Comparison of ENCODE assay signal across 25 mouse cellular contexts in genomic region chr7:64716286-64716685, GRCm38 (mm10).
"Had no signal": no experiment of that assay in that cellular context is flagged by ENCODE, and none has a peak within 500 bp of the region (broad histone marks: within the 10 kb centered on the region; RNA-seq: fewer than 3 reads in every experiment).

No protein-coding gene starts in this region.

- H3K27me3 ChIP-seq: heart, embryonic 13.5 days; heart, embryonic 15.5 days; hindbrain, embryonic 13.5 days; hindbrain, embryonic 15.5 days; kidney, embryonic 15.5 days; limb, embryonic 12.5 days; liver, embryonic 13.5 days; liver, embryonic 15.5 days had no signal

- ATAC-seq: hindbrain, postnatal 0 days; intestine, embryonic 16.5 days; liver, postnatal 0 days had no signal

- H3K36me3 ChIP-seq: heart, embryonic 13.5 days; heart, embryonic 15.5 days; kidney, embryonic 15.5 days; limb, embryonic 10.5 days; limb, embryonic 12.5 days; liver, embryonic 13.5 days; liver, embryonic 15.5 days had no signal

- DNase-seq: gastrocnemius, postnatal 14 days; gastrocnemius, postnatal 36 days; heart, adult 11 months; heart, adult 2 months; heart, postnatal 14 days; heart, postnatal 36 days; kidney, postnatal 10 days; layer of hippocampus, adult 9-11 months; layer of hippocampus, postnatal 36 days; liver; liver, embryonic 13.5 days; liver, postnatal 0 days had no signal

- H3K9me3 ChIP-seq: heart, embryonic 13.5 days; heart, embryonic 15.5 days; hindbrain, embryonic 13.5 days; hindbrain, embryonic 15.5 days; kidney, embryonic 15.5 days; limb, embryonic 10.5 days; limb, embryonic 12.5 days; liver, embryonic 13.5 days; liver, embryonic 15.5 days had no signal

- H3K9ac ChIP-seq: heart, embryonic 13.5 days; heart, embryonic 15.5 days; hindbrain, embryonic 13.5 days; hindbrain, embryonic 15.5 days; kidney, embryonic 15.5 days; limb, embryonic 12.5 days; liver, embryonic 13.5 days; liver, embryonic 15.5 days; liver, postnatal 0 days had no signal

- H3K4me3 ChIP-seq: heart, adult 2 months; heart, embryonic 13.5 days; heart, embryonic 15.5 days; hindbrain, embryonic 13.5 days; hindbrain, embryonic 15.5 days; kidney, embryonic 15.5 days; left cerebral cortex, adult 2 months; limb, embryonic 10.5 days; limb, embryonic 12.5 days; liver, embryonic 13.5 days; liver, embryonic 15.5 days had no signal

- H3K27ac ChIP-seq: heart, adult 2 months; heart, embryonic 13.5 days; heart, embryonic 15.5 days; hindbrain, embryonic 13.5 days; hindbrain, embryonic 15.5 days; hindbrain, postnatal 0 days; kidney, embryonic 15.5 days; left cerebral cortex, adult 2 months; limb, embryonic 10.5 days; limb, embryonic 12.5 days; liver, embryonic 13.5 days; liver, embryonic 15.5 days had no signal

- H3K4me1 ChIP-seq: heart, embryonic 13.5 days; heart, embryonic 15.5 days; hindbrain, embryonic 13.5 days; hindbrain, embryonic 15.5 days; kidney, embryonic 15.5 days; limb, embryonic 10.5 days; limb, embryonic 12.5 days; liver, embryonic 13.5 days; liver, embryonic 15.5 days had no signal

- H3K4me2 ChIP-seq: heart, embryonic 11.5 days; heart, embryonic 13.5 days; heart, embryonic 15.5 days; hindbrain, embryonic 13.5 days; hindbrain, embryonic 15.5 days; kidney, embryonic 15.5 days; limb, embryonic 12.5 days; liver, embryonic 11.5 days; liver, embryonic 13.5 days; liver, embryonic 15.5 days had no signal
